Mouse (Mus musculus) CH12.LX (cell line): ENCODE data around the gene Galnt9. TPM values are rescaled to one million over a fixed set of nuclear protein-coding genes. Genes with fewer than 3 reads are reported as not detected.

Source experiments
- DNase-seq: peaks from one replicate; pipeline ENCODE4 v3.0.0-alpha.2; 2013; ENCODE audit errors: extremely low read depth
- H3K27ac ChIP-seq: 2 replicates; pipeline ENCODE4 v1.5.1; 2012; ENCODE audit warnings: low read depth, mild to moderate bottlenecking, control low read depth, moderate library complexity; ENCODE audit not compliant: insufficient read depth
- H3K27me3 ChIP-seq: replicated peaks from 2 replicates; pipeline ENCODE3; 2012; ENCODE audit warnings: inconsistent platforms
- H3K36me3 ChIP-seq, 2 experiments: replicated peaks in 1 of 2; 2 replicates each; pipeline versions ENCODE3 to v1.6.1; 2012; ENCODE audit warnings: inconsistent platforms in 1 of 2, low read length in 1 of 2, mild to moderate bottlenecking in 1 of 2, mixed read lengths in 1 of 2, moderate library complexity in 1 of 2; ENCODE audit not compliant: control insufficient read depth in 1 of 2, insufficient read depth in 1 of 2
- H3K4me1 ChIP-seq, 2 experiments: 2 replicates each; pipeline ENCODE4 v1.6.1; 2012; ENCODE audit warnings: inconsistent platforms in 1 of 2, moderate library complexity in 1 of 2; ENCODE audit not compliant: insufficient read depth in 2 of 2, control insufficient read depth in 1 of 2
- H3K4me2 ChIP-seq: 2 replicates; pipeline ENCODE4 v1.6.1; 2012; ENCODE audit warnings: low read depth, mild to moderate bottlenecking, control low read depth; ENCODE audit not compliant: poor library complexity, insufficient read depth, severe bottlenecking
- H3K4me3 ChIP-seq, 3 experiments: fragments of 150-350 bp in 1 of 3; sonication (generic) in 1 of 3; replicated peaks in 1 of 3; 2 replicates each; pipeline versions ENCODE3 to v1.5.1; 2011 to 2012; ENCODE audit warnings: low read depth in 2 of 3, low read length in 2 of 3, mild to moderate bottlenecking in 2 of 3, moderate library complexity in 2 of 3, control low read depth in 1 of 3, improper control_type of control experiment in 1 of 3, inconsistent platforms in 1 of 3, mixed read lengths in 1 of 3; ENCODE audit not compliant: poor library complexity in 1 of 3
- H3K79me2 ChIP-seq: replicated peaks from 2 replicates; pipeline ENCODE4 v1.6.1; 2012; ENCODE audit warnings: mild to moderate bottlenecking, moderate library complexity; ENCODE audit not compliant: control insufficient read depth, poor library complexity, insufficient read depth, severe bottlenecking; ENCODE audit errors: extremely low read depth
- H3K9ac ChIP-seq: 2 replicates; pipeline ENCODE4 v1.6.1; 2012; ENCODE audit warnings: low read depth, mild to moderate bottlenecking, control low read depth, moderate library complexity; ENCODE audit not compliant: insufficient read depth
- H3K9me3 ChIP-seq: replicated peaks from 2 replicates; pipeline ENCODE3; 2012; ENCODE audit warnings: low read length, inconsistent platforms, mixed read lengths
- CHD1 ChIP-seq: IDR thresholded peaks from 2 replicates; pipeline ENCODE4 v1.6.1; 2012; ENCODE audit warnings: low read depth, low read length, improper control_type of control experiment, inconsistent platforms
- E2F4 ChIP-seq: IDR thresholded peaks from 2 replicates; pipeline ENCODE4 v1.6.1; 2011; ENCODE audit warnings: low read depth, low read length, improper control_type of control experiment; ENCODE audit not compliant: insufficient replicate concordance
- ELF1 ChIP-seq: IDR thresholded peaks from 2 replicates; pipeline ENCODE4 v1.6.1; 2014; ENCODE audit warnings: low read depth, mild to moderate bottlenecking, inconsistent platforms, low read length, improper control_type of control experiment
- EP300 ChIP-seq: IDR thresholded peaks from 2 replicates; pipeline ENCODE4 v1.6.1; 2011; ENCODE audit warnings: low read length, improper control_type of control experiment
- ETS1 ChIP-seq: conservative IDR thresholded peaks from 2 replicates; pipeline ENCODE4 v1.6.1; 2012; ENCODE audit warnings: low read depth, mild to moderate bottlenecking, inconsistent platforms, low read length, improper control_type of control experiment, moderate library complexity
- GABPA ChIP-seq: IDR thresholded peaks from 2 replicates; pipeline ENCODE4 v1.6.1; 2012; ENCODE audit warnings: low read depth, low read length, improper control_type of control experiment, inconsistent platforms; ENCODE audit not compliant: insufficient replicate concordance
- HCFC1 ChIP-seq: IDR thresholded peaks from 2 replicates; pipeline ENCODE4 v1.6.1; 2012; ENCODE audit warnings: low read depth, mild to moderate bottlenecking, inconsistent platforms, low read length, improper control_type of control experiment
- JUND ChIP-seq: conservative IDR thresholded peaks from 2 replicates; pipeline ENCODE4 v1.6.1; 2011; ENCODE audit warnings: low read depth, low read length, improper control_type of control experiment
- KAT2A ChIP-seq: IDR thresholded peaks from 2 replicates; pipeline ENCODE4 v1.6.1; 2012; ENCODE audit warnings: low read length, improper control_type of control experiment, inconsistent platforms; ENCODE audit not compliant: insufficient replicate concordance
- MAFK ChIP-seq: IDR thresholded peaks from 2 replicates; pipeline ENCODE4 v1.6.1; 2011; ENCODE audit warnings: low read length, improper control_type of control experiment; ENCODE audit not compliant: insufficient replicate concordance
- MAX ChIP-seq: IDR thresholded peaks from 2 replicates; pipeline ENCODE4 v1.6.1; 2011; ENCODE audit warnings: low read length, improper control_type of control experiment
- MAZ ChIP-seq: IDR thresholded peaks from 2 replicates; pipeline ENCODE4 v1.6.1; 2012; ENCODE audit warnings: low read depth, mild to moderate bottlenecking, inconsistent platforms, low read length, improper control_type of control experiment, moderate library complexity
- MEF2A ChIP-seq: IDR thresholded peaks from 2 replicates; pipeline ENCODE4 v1.6.1; 2014; ENCODE audit warnings: low read depth, mild to moderate bottlenecking, inconsistent platforms, low read length, improper control_type of control experiment, borderline replicate concordance
- MYC ChIP-seq: IDR thresholded peaks from 2 replicates; pipeline ENCODE4 v1.6.1; 2011; ENCODE audit warnings: low read depth, mild to moderate bottlenecking, improper control_type of control experiment, low read length
- NELFE ChIP-seq: IDR thresholded peaks from 2 replicates; pipeline ENCODE4 v1.6.1; 2011; ENCODE audit warnings: low read depth, low read length, improper control_type of control experiment
- NRF1 ChIP-seq: IDR thresholded peaks from 2 replicates; pipeline ENCODE4 v1.6.1; 2014; ENCODE audit warnings: low read depth, mild to moderate bottlenecking, inconsistent platforms, low read length, improper control_type of control experiment, moderate library complexity
- PAX5 ChIP-seq: IDR thresholded peaks from 2 replicates; pipeline ENCODE4 v1.6.1; 2012; ENCODE audit warnings: low read length, inconsistent platforms, mixed read lengths
- POLR2A ChIP-seq: IDR thresholded peaks from 2 replicates; pipeline ENCODE4 v1.6.1; 2011; ENCODE audit warnings: low read depth, mild to moderate bottlenecking, improper control_type of control experiment, low read length
- POLR2AphosphoS2 ChIP-seq: IDR thresholded peaks from 2 replicates; pipeline ENCODE4 v1.6.1; 2011; ENCODE audit warnings: low read depth, low read length, improper control_type of control experiment
- RAD21 ChIP-seq: IDR thresholded peaks from 2 replicates; pipeline ENCODE4 v1.6.1; 2011; ENCODE audit warnings: low read depth, mild to moderate bottlenecking, low read length, improper control_type of control experiment, moderate library complexity
- RCOR1 ChIP-seq: conservative IDR thresholded peaks from 2 replicates; pipeline ENCODE4 v1.6.1; 2012; ENCODE audit warnings: low read depth, mild to moderate bottlenecking, inconsistent platforms, low read length, improper control_type of control experiment
- SMC3 ChIP-seq: IDR thresholded peaks from 2 replicates; pipeline ENCODE4 v1.6.1; 2011; ENCODE audit warnings: low read depth, low read length, improper control_type of control experiment
- TCF12 ChIP-seq: IDR thresholded peaks from 2 replicates; pipeline ENCODE4 v1.6.1; 2014; ENCODE audit warnings: low read depth, mild to moderate bottlenecking, inconsistent platforms, low read length, improper control_type of control experiment
- UBTF ChIP-seq: IDR thresholded peaks from 2 replicates; pipeline ENCODE4 v1.6.1; 2012; ENCODE audit warnings: low read depth, mild to moderate bottlenecking, inconsistent platforms, low read length, improper control_type of control experiment, moderate library complexity
- USF1 ChIP-seq: IDR thresholded peaks from 2 replicates; pipeline ENCODE4 v1.6.1; 2014; ENCODE audit warnings: low read depth, mild to moderate bottlenecking, inconsistent platforms, low read length, improper control_type of control experiment
- USF2 ChIP-seq: conservative IDR thresholded peaks from 2 replicates; pipeline ENCODE4 v1.6.1; 2011; ENCODE audit warnings: low read depth, low read length, improper control_type of control experiment
- ZC3H11A ChIP-seq: IDR thresholded peaks from 2 replicates; pipeline ENCODE4 v1.6.1; 2012; ENCODE audit warnings: low read depth, mild to moderate bottlenecking, inconsistent platforms, low read length, improper control_type of control experiment
- ZKSCAN1 ChIP-seq: IDR thresholded peaks from 2 replicates; pipeline ENCODE4 v1.6.1; 2012; ENCODE audit warnings: low read depth, inconsistent platforms, low read length, improper control_type of control experiment, borderline replicate concordance
- ZMIZ1 ChIP-seq: IDR thresholded peaks from 2 replicates; pipeline ENCODE4 v1.6.1; 2012; ENCODE audit warnings: low read depth, mild to moderate bottlenecking, inconsistent platforms, low read length, improper control_type of control experiment
- ZNF384 ChIP-seq: IDR thresholded peaks from 2 replicates; pipeline ENCODE4 v1.6.1; 2012; ENCODE audit warnings: low read depth, low read length, improper control_type of control experiment, inconsistent platforms
- dilution Hi-C: fragments of 300-500 bp; cut with MboI; formaldehyde crosslinking; loops from 2 replicates; pipeline ENCODE4 v1.14.3; 2020; ENCODE audit warnings: low sequenced_read_pairs; ENCODE audit not compliant: extremely low pct_unique_long_range_greater_than_20kb, extremely low pct_ligation_motif_present
- in situ Hi-C: fragments of 300-500 bp; cut with MboI; formaldehyde crosslinking; loops from 3 replicates; pipeline ENCODE4 v1.14.3; 2019; ENCODE audit warnings: low sequenced_read_pairs, low pct_ligation_motif_present, low pct_unique_long_range_greater_than_20kb, mixed read lengths
- polyA plus RNA-seq: library from polyadenylated mRNA; unstranded; fragments of >175 nt; gene quantifications from 2 replicates; pipeline ENCODE4 v1.2.1, GENCODE M21; 2012; ENCODE audit warnings: low read depth; ENCODE audit not compliant: insufficient read length
- total RNA-seq, 2 experiments: library from RNA; depleted of rRNA; stranded (reverse); fragments of 300-350 nt in 1 of 2; fragments of >200 nt in 1 of 2; gene quantifications; 2 replicates each; pipeline ENCODE4 v1.2.3; 2012 to 2014

Gene Galnt9
- total and polyA plus RNA-seq, 3 experiments: not detected

- no peak overlapping the region for H3K9ac ChIP-seq
Observed at GRCm38 (mm10) chr5:110646377-110646776, 102.2 kb downstream of the Galnt9 start.

GRCm38 (mm10) chr5:110652719-110653648 is 108.8 kb downstream of the Galnt9 start, which contains the start of the genes Noc4l and Ddx51:
Gene Noc4l (minus strand): TSS chr5:110653417.
Gene Ddx51 (plus strand): TSS chr5:110653451.
- DNase-seq: peak; percentile 92
- H3K27me3 ChIP-seq: no peaks in the 10 kb centered on the region
- dilution Hi-C loops (no loop called here), in situ Hi-C loops (no loop called here)
- peaks cover 68 to 80% of the 10 kb centered on the region in 2 experiments for H3K36me3 ChIP-seq
- peak within 1 kb of the TSS; percentile 80 for H3K4me2 ChIP-seq
- H3K9ac ChIP-seq: peak within 1 kb of the TSS; percentile 72
- peaks cover 6 to 39% of the 10 kb centered on the region in 2 experiments; a peak in 2 of 4 replicates for H3K4me1 ChIP-seq
- no peaks in the 10 kb centered on the region for H3K9me3 ChIP-seq
- H3K79me2 ChIP-seq: peaks cover 21% of the 10 kb centered on the region
- peak within 1 kb of the TSS; percentile 92 to 98 (median 93) for H3K4me3 ChIP-seq
- H3K27ac ChIP-seq: no peak within 1 kb of the TSS
- TF ChIP-seq MAX: peak; percentile 85
- peak; percentile 38; the same call in 1 of the 2 replicates for TF ChIP-seq GABPA
- TF ChIP-seq ZC3H11A: no peak
- TF ChIP-seq POLR2AphosphoS2: peak; percentile 85
- TF ChIP-seq MEF2A: peak; percentile 74
- TF ChIP-seq SMC3: no peak
- peak; percentile 93 for TF ChIP-seq ELF1
- peak; percentile 76 for TF ChIP-seq ZMIZ1
- peak; percentile 93 for TF ChIP-seq HCFC1
- TF ChIP-seq NRF1: peak; percentile 57
- TF ChIP-seq RAD21: no peak; the same call in 1 of the 2 replicates
- TF ChIP-seq PAX5: no peak
- no peak for TF ChIP-seq CHD1
- no peak for TF ChIP-seq USF2
- TF ChIP-seq ETS1: 0 out of 2 replicates have a peak, but pooled peaks have one; percentile 10
- TF ChIP-seq MAZ: peak; percentile 71
- TF ChIP-seq POLR2A: peak; percentile 93
- TF ChIP-seq UBTF: no peak
- TF ChIP-seq TCF12: peak; percentile 86
- no peak for TF ChIP-seq E2F4
- 0 out of 2 replicates have a peak, but pooled peaks have one; percentile 36 for TF ChIP-seq RCOR1
- TF ChIP-seq MYC: peak; percentile 82; the same call in 1 of the 2 replicates
- TF ChIP-seq KAT2A: peak; percentile 80; the same call in 1 of the 2 replicates
- TF ChIP-seq JUND: no peak
- TF ChIP-seq ZKSCAN1: no peak; the same call in 1 of the 2 replicates
- no peak for TF ChIP-seq MAFK
- TF ChIP-seq USF1: no peak

More at GRCm38 (mm10) chr5:110646377-110646776, 102.2 kb downstream of the Galnt9 start:
- Histone ChIP-seq H3K36me3 (peaks cover 52 to 68% of the 10 kb centered on the region in 2 experiments), H3K4me1 (peaks cover 0 to 23% of the 10 kb centered on the region in 2 experiments; a peak in 2 of 4 replicates), H3K27ac (no peak overlapping the region), H3K4me2 (no peak overlapping the region), H3K4me3 (no peak overlapping the region), H3K79me2 (no peaks in the 10 kb centered on the region), H3K27me3 (no peaks in the 10 kb centered on the region), H3K9me3 (peaks cover 2% of the 10 kb centered on the region)
- in situ Hi-C loops (no loop called here), dilution Hi-C loops (no loop called here)
- TF ChIP-seq NELFE (no peak), POLR2A (0 out of 2 replicates have a peak, but pooled peaks have one; percentile 21), RCOR1 (no peak), EP300 (no peak), ZNF384 (no peak), MEF2A (no peak), MAFK (no peak)
- DNase-seq: no peak
